Mouse (Mus musculus): ENCODE data around the gene Nxnl1. TPM values are rescaled to one million over a fixed set of nuclear protein-coding genes. Genes with fewer than 3 reads are reported as not detected.

Gene Nxnl1
- total and polyA plus RNA-seq, 3 experiments, result not detected

GRCm38 (mm10) chr8:71561401-71561800 is 5.0 kb downstream of the Nxnl1 start:
- H3K36me3 ChIP-seq (replicated peaks), result no peaks in the 10 kb centered on the region
- H3K9me3 ChIP-seq (replicated peaks), result peaks cover 4% of the 10 kb centered on the region
- peaks cover 17% of the 10 kb centered on the region for H3K4me1 ChIP-seq (ENCODE audit: insufficient read depth, low read depth, low read length)
- no peak overlapping the region for H3K4me3 ChIP-seq (ENCODE audit: low read depth, low read length)
- DNase-seq (ENCODE audit: low spot score) (peak; percentile 43), ATAC-seq (ENCODE audit: extremely low read depth, insufficient number of reproducible peaks, low FRiP score, poor library complexity, severe bottlenecking) (no peak)
- peaks cover 52% of the 10 kb centered on the region for H3K27me3 ChIP-seq (ENCODE audit: insufficient read depth, low read length)
- TF ChIP-seq GATA1 (IDR thresholded peaks at IDR 0.05; ENCODE audit: borderline replicate concordance, low read length) (no peak), POLR2AphosphoS5 (IDR thresholded peaks at IDR 0.05; ENCODE audit: insufficient replicate concordance, low read depth, low read length) (no peak), GATA2 (IDR thresholded peaks at IDR 0.05; ENCODE audit: borderline replicate concordance, low read depth, low read length) (no peak), TAL1 (conservative IDR thresholded peaks at IDR 0.05; ENCODE audit: low read depth, low read length) (no peak), CTCF (IDR thresholded peaks at IDR 0.05; ENCODE audit: low read depth, low read length) (peak; percentile 68)

- Histone ChIP-seq H3K27me3 (ENCODE audit: insufficient read depth, low read length) (peaks cover 50% of the 10 kb centered on the region), H3K4me1 (ENCODE audit: insufficient read depth, low read depth, low read length) (peaks cover 17% of the 10 kb centered on the region)
- no peak for ATAC-seq (ENCODE audit: extremely low read depth, insufficient number of reproducible peaks, low FRiP score, poor library complexity, severe bottlenecking)
Observed at GRCm38 (mm10) chr8:71560765-71561164, 5.6 kb downstream of the Nxnl1 start.

GRCm38 (mm10) chr8:71560071-71560470 is 6.3 kb downstream of the Nxnl1 start:
- Histone ChIP-seq H3K36me3 (replicated peaks) (no peaks in the 10 kb centered on the region), H3K4me3 (ENCODE audit: low read depth, low read length) (no peak overlapping the region), H3K4me1 (ENCODE audit: insufficient read depth, low read depth, low read length) (peaks cover 17% of the 10 kb centered on the region), H3K27me3 (ENCODE audit: insufficient read depth, low read length) (peaks cover 54% of the 10 kb centered on the region), H3K9me3 (replicated peaks) (peaks cover 4% of the 10 kb centered on the region)
- DNase-seq (ENCODE audit: low spot score), result no peak
- no peak for ATAC-seq (ENCODE audit: extremely low read depth, insufficient number of reproducible peaks, low FRiP score, poor library complexity, severe bottlenecking)
- TF ChIP-seq GATA2 (IDR thresholded peaks at IDR 0.05; ENCODE audit: borderline replicate concordance, low read depth, low read length) (no peak), TAL1 (conservative IDR thresholded peaks at IDR 0.05; ENCODE audit: low read depth, low read length) (no peak), CTCF (IDR thresholded peaks at IDR 0.05; ENCODE audit: low read depth, low read length) (no peak), POLR2AphosphoS5 (IDR thresholded peaks at IDR 0.05; ENCODE audit: insufficient replicate concordance, low read depth, low read length) (no peak), GATA1 (IDR thresholded peaks at IDR 0.05; ENCODE audit: borderline replicate concordance, low read length) (no peak)

More at GRCm38 (mm10) chr8:71560765-71561164, 5.6 kb downstream of the Nxnl1 start:
- Histone ChIP-seq H3K36me3 (replicated peaks) (no peaks in the 10 kb centered on the region), H3K9me3 (replicated peaks) (peaks cover 4% of the 10 kb centered on the region), H3K4me3 (ENCODE audit: low read depth, low read length) (no peak overlapping the region)
- DNase-seq (ENCODE audit: low spot score), result no peak
- TF ChIP-seq GATA2 (IDR thresholded peaks at IDR 0.05; ENCODE audit: borderline replicate concordance, low read depth, low read length), result no peak
- no peak for TF ChIP-seq TAL1 (conservative IDR thresholded peaks at IDR 0.05; ENCODE audit: low read depth, low read length)
- no peak for TF ChIP-seq GATA1 (IDR thresholded peaks at IDR 0.05; ENCODE audit: borderline replicate concordance, low read length)
- TF ChIP-seq POLR2AphosphoS5 (IDR thresholded peaks at IDR 0.05; ENCODE audit: insufficient replicate concordance, low read depth, low read length), result no peak
- no peak for TF ChIP-seq CTCF (IDR thresholded peaks at IDR 0.05; ENCODE audit: low read depth, low read length)

GRCm38 (mm10) chr8:71558958-71559690 is 7.3 kb downstream of the Nxnl1 start:
- peaks cover 25% of the 10 kb centered on the region for H3K4me1 ChIP-seq (ENCODE audit: insufficient read depth, low read depth, low read length)
- TF ChIP-seq GATA1 (IDR thresholded peaks at IDR 0.05; ENCODE audit: borderline replicate concordance, low read length) (no peak), TAL1 (conservative IDR thresholded peaks at IDR 0.05; ENCODE audit: low read depth, low read length) (no peak), POLR2AphosphoS5 (IDR thresholded peaks at IDR 0.05; ENCODE audit: insufficient replicate concordance, low read depth, low read length) (no peak), CTCF (IDR thresholded peaks at IDR 0.05; ENCODE audit: low read depth, low read length) (no peak), GATA2 (IDR thresholded peaks at IDR 0.05; ENCODE audit: borderline replicate concordance, low read depth, low read length) (no peak)
- DNase-seq (ENCODE audit: low spot score) (no peak), ATAC-seq (ENCODE audit: extremely low read depth, insufficient number of reproducible peaks, low FRiP score, poor library complexity, severe bottlenecking) (no peak)
- peaks cover 4% of the 10 kb centered on the region for H3K9me3 ChIP-seq (replicated peaks)
- peaks cover 53% of the 10 kb centered on the region for H3K27me3 ChIP-seq (ENCODE audit: insufficient read depth, low read length)
- no peaks in the 10 kb centered on the region for H3K36me3 ChIP-seq (replicated peaks)
- peak overlapping the region; percentile 38; the same call in 1 of the 2 replicates for H3K4me3 ChIP-seq (ENCODE audit: low read depth, low read length)

GRCm38 (mm10) chr8:71558071-71558957 is 8.1 kb downstream of the Nxnl1 start, which contains the start of gene Tmem221:
Gene Tmem221 (minus strand): TSS chr8:71558871.
- peaks cover 55% of the 10 kb centered on the region for H3K27me3 ChIP-seq (ENCODE audit: insufficient read depth, low read length)
- peak within 1 kb of the TSS; percentile 38; the same call in 1 of the 2 replicates for H3K4me3 ChIP-seq (ENCODE audit: low read depth, low read length)
- TF ChIP-seq POLR2AphosphoS5 (IDR thresholded peaks at IDR 0.05; ENCODE audit: insufficient replicate concordance, low read depth, low read length), result no peak
- TF ChIP-seq CTCF (IDR thresholded peaks at IDR 0.05; ENCODE audit: low read depth, low read length), result no peak
- TF ChIP-seq GATA1 (IDR thresholded peaks at IDR 0.05; ENCODE audit: borderline replicate concordance, low read length), result no peak
- TF ChIP-seq TAL1 (conservative IDR thresholded peaks at IDR 0.05; ENCODE audit: low read depth, low read length), result no peak
- no peak for TF ChIP-seq GATA2 (IDR thresholded peaks at IDR 0.05; ENCODE audit: borderline replicate concordance, low read depth, low read length)
- H3K36me3 ChIP-seq (replicated peaks), result no peaks in the 10 kb centered on the region
- ATAC-seq (ENCODE audit: extremely low read depth, insufficient number of reproducible peaks, low FRiP score, poor library complexity, severe bottlenecking), result no peak
- H3K9me3 ChIP-seq (replicated peaks), result no peaks in the 10 kb centered on the region
- H3K4me1 ChIP-seq (ENCODE audit: insufficient read depth, low read depth, low read length), result peaks cover 31% of the 10 kb centered on the region
- DNase-seq (ENCODE audit: low spot score), result no peak
